Mouse (Mus musculus) E14TG2a.4 (cell line): ENCODE data around the gene Yars2.

Experiments used
- CTCF ChIP-seq: conservative IDR thresholded peaks from 2 replicates; pipeline ENCODE4 v1.5.1; 2014; ENCODE audit warnings: low read length
- NANOG ChIP-seq: IDR thresholded peaks from 2 replicates; pipeline ENCODE4 v1.6.1; 2014; ENCODE audit warnings: borderline replicate concordance, low read length, mixed read lengths
- POU5F1 ChIP-seq: IDR thresholded peaks from 2 replicates; pipeline ENCODE4 v1.6.1; 2014; ENCODE audit warnings: low read length, borderline replicate concordance

DNA sequence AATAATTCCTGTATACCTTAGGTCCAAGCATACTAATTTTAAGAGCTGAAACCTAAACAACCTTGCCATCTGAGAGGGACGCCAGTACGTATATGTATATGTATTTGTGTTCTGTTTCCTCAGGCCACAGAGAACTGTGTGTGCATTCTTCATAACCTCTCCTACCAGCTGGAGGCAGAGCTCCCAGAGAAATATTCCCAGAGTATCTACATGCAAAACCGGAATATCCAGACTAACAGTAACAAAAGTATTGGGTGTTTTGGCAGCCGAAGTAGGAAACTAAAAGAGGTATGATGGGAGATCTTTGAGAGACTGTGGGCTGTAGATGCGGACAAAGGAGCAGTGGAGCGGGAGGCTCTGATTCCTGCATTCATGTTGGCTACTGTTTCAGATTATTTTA lies 41.3 kb upstream of the Yars2 start:
- no peak for TF ChIP-seq CTCF
- TF ChIP-seq NANOG: no peak
- TF ChIP-seq POU5F1: no peak
